Mouse (Mus musculus): ENCODE measurements around the gene Dll1. TPM values are rescaled to one million over a fixed set of nuclear protein-coding genes. Genes with fewer than 3 reads are reported as not detected.

Gene Dll1
- total and polyA plus RNA-seq, 3 experiments, result 5.1 to 5.8 (median 5.4) TPM

DNA sequence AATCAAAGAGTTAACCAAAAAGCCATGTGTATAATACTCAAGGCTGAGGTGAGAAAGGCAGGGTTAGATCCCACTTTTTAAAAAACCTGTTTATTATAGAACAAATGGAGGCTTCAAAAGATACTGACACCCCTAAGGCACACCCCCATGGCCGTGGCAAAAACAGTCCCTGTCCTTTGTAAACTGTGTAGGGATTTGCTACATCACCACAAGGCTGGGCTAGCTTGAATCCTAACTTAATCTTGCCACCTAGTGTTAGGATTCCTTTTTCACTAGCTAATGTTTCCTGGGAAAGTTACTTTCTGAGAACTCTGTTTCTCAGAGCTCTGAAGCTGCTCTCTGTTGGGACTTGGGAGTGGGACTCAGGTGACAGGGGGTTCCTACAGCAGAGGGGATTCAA is 1.2 kb upstream of the Dll1 start:
- no peak for TF ChIP-seq POLR2A (IDR thresholded peaks at IDR 0.05; ENCODE audit: insufficient read depth, low read depth, low read length)
- TF ChIP-seq CTCF (IDR thresholded peaks at IDR 0.05), result peak; percentile 82
- WGBS, result 0% methylated on average over 1 of the region's 1 CpGs

DNA sequence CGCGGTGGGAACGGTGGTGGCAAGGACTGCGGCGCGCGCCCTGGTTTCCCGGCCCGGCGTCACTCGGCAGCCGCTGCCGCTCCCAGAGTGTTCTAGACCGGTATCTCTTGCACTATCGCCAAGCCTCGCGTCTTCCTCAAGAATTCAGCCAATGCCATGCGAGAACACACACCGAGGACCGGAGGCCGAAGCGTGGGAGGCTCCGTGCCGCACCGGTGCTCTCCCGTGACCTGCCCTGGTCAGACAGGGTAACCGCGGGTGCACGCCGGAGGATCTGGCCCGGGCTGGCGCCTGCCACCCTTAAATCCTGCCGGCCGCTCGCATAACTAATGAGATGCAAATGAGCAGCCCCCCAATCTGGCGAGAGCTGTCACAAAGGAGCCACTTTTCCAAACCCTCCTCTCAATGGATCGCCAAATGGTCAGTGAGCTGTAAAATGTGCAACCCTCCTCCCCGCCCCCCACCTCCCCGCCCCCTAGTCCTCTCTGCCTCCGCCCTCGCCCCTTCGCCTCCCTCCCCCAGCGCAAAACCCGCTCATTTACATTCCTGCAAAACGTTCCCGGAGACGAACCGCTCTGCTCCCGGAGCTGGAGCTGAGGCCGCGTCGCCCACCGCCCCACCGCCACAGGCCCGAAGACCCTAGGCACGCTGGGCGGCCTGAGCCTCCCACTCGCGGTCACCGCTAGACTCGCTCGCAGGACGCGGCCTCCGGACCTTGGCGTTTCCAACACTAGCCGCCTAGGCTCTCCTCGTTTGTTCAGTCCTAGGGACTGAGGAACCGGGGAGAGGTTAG is 775 bp downstream of the Dll1 start:
- Histone ChIP-seq H3K4me3 (peak overlapping the region; percentile 77), H3K9ac (ENCODE audit: low read depth, low read length) (peak overlapping the region; percentile 83), H3K4me1 (ENCODE audit: control insufficient read depth, insufficient read depth, low read length) (peaks cover 3% of the 10 kb centered on the region), H3K36me3 (ENCODE audit: control insufficient read depth, insufficient read depth, low read length) (no peaks in the 10 kb centered on the region), H3K79me2 (replicated peaks; ENCODE audit: control insufficient read depth, insufficient read depth, low read length) (no peaks in the 10 kb centered on the region), H3K27me3 (ENCODE audit: control insufficient read depth, insufficient read depth, low read length) (peaks cover 1% of the 10 kb centered on the region; the same call in 1 of the 2 replicates), H3K27ac (peak overlapping the region; percentile 82)
- intact Hi-C loops (cut with DNase I), result loop anchor here (2.0 to 10.0 kb wide), 5 partner anchors 85 to 449 kb away; no protein-coding TSS in a partner anchor
- peak; percentile 82 to 85 for DNase-seq
- no peak for TF ChIP-seq CTCF (IDR thresholded peaks at IDR 0.05)
- peak; percentile 86 for TF ChIP-seq POLR2A (IDR thresholded peaks at IDR 0.05; ENCODE audit: insufficient read depth, low read depth, low read length)
- 1% methylated on average over 69 of the region's 69 CpGs for WGBS

More for the DNA sequence above, 1.2 kb upstream of the Dll1 start:
- peaks cover 5% of the 10 kb centered on the region; the same call in 1 of the 2 replicates for H3K27me3 ChIP-seq (ENCODE audit: control insufficient read depth, insufficient read depth, low read length)
- H3K79me2 ChIP-seq (replicated peaks; ENCODE audit: control insufficient read depth, insufficient read depth, low read length), result no peaks in the 10 kb centered on the region
- no peaks in the 10 kb centered on the region for H3K36me3 ChIP-seq (ENCODE audit: control insufficient read depth, insufficient read depth, low read length)
- H3K4me3 ChIP-seq, result no peak overlapping the region
- no peak overlapping the region for H3K9ac ChIP-seq (ENCODE audit: low read depth, low read length)
- peaks cover 2% of the 10 kb centered on the region; the same call in 1 of the 2 replicates for H3K4me1 ChIP-seq (ENCODE audit: control insufficient read depth, insufficient read depth, low read length)
- intact Hi-C loops (cut with DNase I), result loop anchor here (1.0 to 10.0 kb wide), 6 partner anchors 17 to 447 kb away; no protein-coding TSS in a partner anchor
- H3K27ac ChIP-seq, result no peak overlapping the region
- peak; percentile 18 to 24 for DNase-seq

DNA sequence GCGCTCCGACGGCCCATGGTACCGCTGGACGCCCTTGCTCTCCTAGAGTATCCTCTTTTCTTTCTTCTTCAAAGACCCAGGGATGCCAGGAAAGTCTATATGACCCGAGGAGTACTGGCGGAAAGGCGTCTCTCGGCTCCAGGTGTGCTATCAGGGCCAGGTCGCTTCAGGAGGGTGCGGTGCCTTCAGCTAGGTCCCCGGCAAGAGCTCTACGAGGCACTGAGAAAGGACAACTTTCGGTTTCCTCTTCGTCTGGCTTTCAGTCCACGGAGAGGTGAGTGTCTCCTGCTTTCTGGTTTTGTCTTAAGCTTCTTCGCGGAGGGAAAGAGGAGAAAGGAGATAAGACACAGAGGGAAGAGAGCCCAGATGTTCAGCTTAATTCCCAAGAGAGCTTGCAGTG is 1.4 kb downstream of the Dll1 start:
- H3K9ac ChIP-seq (ENCODE audit: low read depth, low read length), result peak overlapping the region; percentile 69
- no peaks in the 10 kb centered on the region for H3K36me3 ChIP-seq (ENCODE audit: control insufficient read depth, insufficient read depth, low read length)
- H3K4me3 ChIP-seq, result peak overlapping the region; percentile 77
- peaks cover 3% of the 10 kb centered on the region for H3K4me1 ChIP-seq (ENCODE audit: control insufficient read depth, insufficient read depth, low read length)
- no peak for TF ChIP-seq CTCF (IDR thresholded peaks at IDR 0.05)
- TF ChIP-seq EP300 (IDR thresholded peaks at IDR 0.05; ENCODE audit: insufficient read depth, low read depth, low read length), result no peak
- no peak for TF ChIP-seq POLR2A (IDR thresholded peaks at IDR 0.05; ENCODE audit: insufficient read depth, low read depth, low read length)
- peak overlapping the region; percentile 82 for H3K27ac ChIP-seq
- H3K79me2 ChIP-seq (replicated peaks; ENCODE audit: control insufficient read depth, insufficient read depth, low read length), result no peaks in the 10 kb centered on the region
- peaks cover 1% of the 10 kb centered on the region; the same call in 1 of the 2 replicates for H3K27me3 ChIP-seq (ENCODE audit: control insufficient read depth, insufficient read depth, low read length)
- intact Hi-C loops (cut with DNase I), result loop anchor here (2.0 to 10.0 kb wide), 4 partner anchors 84 to 450 kb away; no protein-coding TSS in a partner anchor
- under 1% methylated on average over 18 of the region's 18 CpGs for WGBS
- DNase-seq, result no peak

DNA sequence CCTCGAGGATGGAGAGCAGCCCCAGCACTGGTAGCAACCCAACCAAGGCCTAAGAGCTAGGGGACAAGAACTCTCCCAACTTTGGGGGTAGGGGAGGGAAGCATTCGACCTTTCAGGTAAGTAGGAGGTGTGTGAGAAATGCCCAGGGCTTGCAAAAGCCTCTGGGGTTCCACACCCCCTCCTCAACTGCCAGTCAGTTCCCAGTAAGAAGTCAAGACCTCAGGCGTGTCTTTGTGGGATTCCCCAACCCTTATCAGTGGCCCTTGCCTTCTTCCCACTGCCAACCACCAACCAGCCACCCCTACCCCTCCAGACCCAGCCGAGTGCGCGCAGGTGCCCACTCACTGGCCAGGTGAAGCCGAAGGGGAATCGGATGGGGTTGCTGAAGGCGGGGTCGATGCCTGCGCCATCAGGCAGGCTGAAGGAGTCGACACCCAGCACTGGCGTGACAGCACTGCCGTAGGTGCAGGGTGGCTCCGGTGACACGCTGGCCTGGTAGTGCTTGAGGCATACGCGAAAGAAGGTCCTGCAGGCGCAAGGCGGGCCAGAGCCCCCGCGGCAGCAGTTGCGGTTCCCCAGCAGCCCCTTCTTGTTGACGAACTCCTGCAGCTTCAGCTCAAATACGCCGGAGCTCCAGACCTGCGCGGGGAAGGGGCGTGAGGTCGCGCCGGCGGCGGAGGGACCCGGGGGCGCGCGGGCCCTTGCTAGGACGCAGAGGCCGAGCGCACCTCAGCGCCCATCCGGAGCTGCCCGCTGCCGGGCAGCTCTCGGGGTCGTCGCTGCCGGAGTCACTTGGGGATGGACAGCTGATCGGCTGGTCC is 2.1 kb downstream of the Dll1 start:
- Histone ChIP-seq H3K4me1 (ENCODE audit: control insufficient read depth, insufficient read depth, low read length) (peaks cover 3% of the 10 kb centered on the region), H3K4me3 (peak overlapping the region; percentile 77), H3K36me3 (ENCODE audit: control insufficient read depth, insufficient read depth, low read length) (no peaks in the 10 kb centered on the region; the same call in 1 of the 2 replicates), H3K27ac (peak overlapping the region; percentile 82), H3K79me2 (replicated peaks; ENCODE audit: control insufficient read depth, insufficient read depth, low read length) (no peaks in the 10 kb centered on the region), H3K9ac (ENCODE audit: low read depth, low read length) (peak overlapping the region; percentile 69), H3K27me3 (ENCODE audit: control insufficient read depth, insufficient read depth, low read length) (peaks cover 1% of the 10 kb centered on the region; the same call in 1 of the 2 replicates)
- WGBS, result 6% methylated on average over 50 of the region's 50 CpGs
- intact Hi-C loops (cut with DNase I), result loop anchor here (2.0 to 10.0 kb wide), 4 partner anchors 84 to 450 kb away; no protein-coding TSS in a partner anchor
- TF ChIP-seq POLR2A (IDR thresholded peaks at IDR 0.05; ENCODE audit: insufficient read depth, low read depth, low read length) (no peak), CTCF (IDR thresholded peaks at IDR 0.05) (no peak), EP300 (IDR thresholded peaks at IDR 0.05; ENCODE audit: insufficient read depth, low read depth, low read length) (no peak)
- DNase-seq, result peak; percentile 9 to 50

DNA sequence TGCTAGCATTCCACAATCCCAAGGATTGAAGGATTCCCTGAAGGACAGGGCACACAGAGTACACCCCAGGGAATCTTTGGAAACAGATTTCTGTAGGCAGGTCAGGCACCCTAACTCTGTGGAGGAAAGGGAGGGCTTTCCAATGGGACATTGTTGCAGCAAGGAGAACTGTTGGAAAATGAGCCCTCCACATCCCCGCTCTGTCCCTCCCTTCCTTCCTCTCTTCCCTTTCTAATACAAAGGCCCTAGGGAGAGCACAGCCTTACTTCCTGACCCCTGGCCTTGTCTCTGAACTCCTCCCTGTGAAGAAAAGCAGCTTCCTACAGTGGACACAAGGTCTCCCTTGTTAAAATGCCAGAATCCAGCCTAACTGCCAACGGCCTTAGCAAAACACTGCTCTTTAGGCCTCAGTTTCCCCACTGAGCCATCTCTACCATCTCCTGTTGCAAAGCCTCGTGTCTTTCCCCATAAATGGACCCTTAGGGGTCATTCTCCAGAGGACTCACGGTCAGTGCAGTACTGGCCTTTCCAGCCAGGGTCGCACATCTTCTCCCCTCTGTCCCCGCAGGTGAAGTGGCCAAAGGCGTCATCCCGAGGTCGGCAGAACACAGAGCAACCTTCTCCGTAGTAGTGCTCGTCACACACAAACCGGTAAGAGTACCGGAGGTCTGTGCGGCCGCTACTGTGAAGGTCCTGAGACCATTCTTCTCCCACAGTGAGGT is 3.6 kb downstream of the Dll1 start:
- no peaks in the 10 kb centered on the region for H3K79me2 ChIP-seq (replicated peaks; ENCODE audit: control insufficient read depth, insufficient read depth, low read length)
- DNase-seq, result peak; percentile 45 to 55
- H3K4me1 ChIP-seq (ENCODE audit: control insufficient read depth, insufficient read depth, low read length), result peaks cover 3% of the 10 kb centered on the region
- intact Hi-C loops (cut with DNase I), result loop anchor here (10.0 kb wide), 1 partner anchor 452 kb away; no protein-coding TSS in a partner anchor
- H3K27ac ChIP-seq, result peak overlapping the region; percentile 82
- H3K9ac ChIP-seq (ENCODE audit: low read depth, low read length), result peak overlapping the region; percentile 17
- H3K4me3 ChIP-seq, result peak overlapping the region; percentile 77
- TF ChIP-seq EP300 (IDR thresholded peaks at IDR 0.05; ENCODE audit: insufficient read depth, low read depth, low read length) (peak; percentile 75; the same call in 1 of the 2 replicates), CTCF (IDR thresholded peaks at IDR 0.05) (peak; percentile 51), POLR2A (IDR thresholded peaks at IDR 0.05; ENCODE audit: insufficient read depth, low read depth, low read length) (peak; percentile 57; the same call in 1 of the 2 replicates)
- 51% methylated on average over 15 of the region's 15 CpGs for WGBS
- H3K36me3 ChIP-seq (ENCODE audit: control insufficient read depth, insufficient read depth, low read length), result no peaks in the 10 kb centered on the region; the same call in 1 of the 2 replicates
- H3K27me3 ChIP-seq (ENCODE audit: control insufficient read depth, insufficient read depth, low read length), result 0 out of 2 replicates have a peak, but pooled peaks cover 1% of the 10 kb centered on the region
